ENCODE assay signal across 13 mouse cellular contexts in the genomic region with DNA sequence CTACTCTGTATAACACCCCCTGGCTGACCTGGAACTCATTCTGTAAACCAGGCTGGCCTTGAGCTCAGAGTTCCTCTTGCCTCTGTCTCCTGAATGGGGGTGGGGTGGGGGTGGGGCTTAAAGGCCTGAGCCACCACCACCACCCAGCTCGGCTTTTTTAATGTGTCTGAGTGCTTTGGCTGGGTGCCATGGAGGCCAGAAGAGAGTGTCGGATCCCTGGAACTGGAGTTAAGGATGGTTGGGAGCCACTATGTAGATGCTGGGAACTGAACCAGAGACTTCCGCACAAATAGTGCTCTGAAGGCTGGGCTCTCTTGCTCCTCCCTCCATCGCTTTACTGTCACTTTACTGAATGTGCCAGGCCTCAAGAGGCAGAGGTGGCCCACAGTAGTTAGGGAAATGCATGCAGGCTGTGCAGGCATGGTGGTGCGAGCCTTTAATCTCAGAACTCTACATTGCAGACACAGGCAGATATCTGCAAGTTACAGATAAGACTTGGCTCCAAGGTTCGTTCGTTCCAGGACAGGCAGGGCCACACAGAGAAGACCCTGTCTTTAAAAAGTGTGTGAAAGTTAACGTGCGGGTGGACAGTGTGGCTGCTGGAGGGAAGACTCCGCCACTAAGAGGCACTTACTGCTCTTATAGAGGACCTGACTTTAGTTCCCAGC. TPM values are rescaled to one million over a fixed set of nuclear protein-coding genes. Genes with fewer than 3 reads are reported as not detected.
DNase-seq lines count a peak whose midpoint lies in the region; ATAC-seq lines count a peak whose summit lies in the region.
"Had no signal": no experiment of that assay in that cellular context is flagged by ENCODE, and none has a peak within 500 bp of the region (broad histone marks: within the 10 kb centered on the region; RNA-seq: fewer than 3 reads in every experiment).

No protein-coding gene starts in this region.

- H3K4me2 ChIP-seq in lung, embryonic 16.5 days (ENCODE audit: low read depth, low read length): no peak overlapping the region
- H3K4me2 ChIP-seq: embryonic facial prominence, embryonic 15.5 days had no signal

- H3K9me3 ChIP-seq in lung, embryonic 16.5 days (ENCODE audit: control insufficient read depth, low read length): no peaks in the 10 kb centered on the region
- H3K9me3 ChIP-seq: embryonic facial prominence, embryonic 15.5 days had no signal

- DNase-seq in lung, postnatal 25 days (ENCODE audit: low spot score): no peak
- peak; percentile 57 for DNase-seq in c-Kit-positive CD71-positive TER-119-negative erythroid progenitor cells, embryonic 14.5 days (ENCODE audit: low read depth)
- peak; percentile 4 for DNase-seq in kidney, postnatal 14 days
- peak; percentile 15 for DNase-seq in yolk sac, embryonic 10.5 days (ENCODE audit: low spot score)
- DNase-seq in frontal cortex, postnatal 36 days (ENCODE audit: low spot score in 2 of 2): no peak
- no peak for DNase-seq in B cell, adult 2 months
- DNase-seq: cerebellum, adult 18-20 months; heart, postnatal 10 days; lung, postnatal 4 days had no signal

- no peaks in the 10 kb centered on the region for H3K36me3 ChIP-seq in lung, embryonic 16.5 days (ENCODE audit: control insufficient read depth, insufficient read depth, low read length)
- H3K36me3 ChIP-seq: embryonic facial prominence, embryonic 15.5 days had no signal

- no peaks in the 10 kb centered on the region for H3K4me1 ChIP-seq in lung, embryonic 16.5 days (replicated peaks; ENCODE audit: control insufficient read depth, insufficient read depth, low read length)
- H3K4me1 ChIP-seq: embryonic facial prominence, embryonic 15.5 days had no signal

- no peak overlapping the region for H3K9ac ChIP-seq in lung, embryonic 16.5 days (ENCODE audit: low read length)
- H3K9ac ChIP-seq: embryonic facial prominence, embryonic 15.5 days had no signal

- no peaks in the 10 kb centered on the region for H3K27me3 ChIP-seq in lung, embryonic 16.5 days (ENCODE audit: control insufficient read depth, insufficient read depth, low read depth, low read length)
- H3K27me3 ChIP-seq: embryonic facial prominence, embryonic 15.5 days had no signal

- 58% methylated on average over 10 of the region's 10 CpGs for WGBS in lung, embryonic 16.5 days

- H3K4me3 ChIP-seq in lung, embryonic 16.5 days (ENCODE audit: low read length): no peak overlapping the region
- H3K4me3 ChIP-seq: embryonic facial prominence, embryonic 15.5 days had no signal

- ATAC-seq in lung, embryonic 16.5 days (ENCODE audit: low read depth): peak; percentile 36; the same call in 1 of the 2 replicates

- no peak overlapping the region for H3K27ac ChIP-seq in lung, embryonic 16.5 days (ENCODE audit: low read length)
- H3K27ac ChIP-seq: embryonic facial prominence, embryonic 15.5 days had no signal

RNA-seq across cellular contexts. Expression of a gene that starts 15.3 kb away (rescaled TPM):
- polyA plus RNA-seq in lung, embryonic 16.5 days (2015; fragmentation: Nextera tagmentation; extraction: Ambion mirVana): 1.1 and 2.8 TPM in 2 replicates

RNA-seq across cellular contexts. Expression of a gene that starts 25.1 kb away (rescaled TPM):
- not detected in 2 replicates for polyA plus RNA-seq in lung, embryonic 16.5 days (2015; fragmentation: Nextera tagmentation; extraction: Ambion mirVana)
- polyA plus RNA-seq: embryonic facial prominence, embryonic 15.5 days; intestine, embryonic 14.5 days; stomach, embryonic 14.5 days had no signal

RNA-seq across cellular contexts. Expression of a gene that starts 45.5 kb away (rescaled TPM):
- 25.0 and 26.5 TPM in 2 replicates for polyA plus RNA-seq in lung, embryonic 16.5 days (2015; fragmentation: Nextera tagmentation; extraction: Ambion mirVana)

Comparison
In these comparisons a context has a peak if more than half of its experiments do, and no peak if none do; other contexts are left out.
1. DNase-seq: peak in c-Kit-positive CD71-positive TER-119-negative erythroid progenitor cells, embryonic 14.5 days (single experiment), kidney, postnatal 14 days (single experiment) and yolk sac, embryonic 10.5 days (single experiment); none in lung, postnatal 25 days (single experiment), frontal cortex, postnatal 36 days (0 of 2) and B cell, adult 2 months (0 of 2).